In the genomic region with DNA sequence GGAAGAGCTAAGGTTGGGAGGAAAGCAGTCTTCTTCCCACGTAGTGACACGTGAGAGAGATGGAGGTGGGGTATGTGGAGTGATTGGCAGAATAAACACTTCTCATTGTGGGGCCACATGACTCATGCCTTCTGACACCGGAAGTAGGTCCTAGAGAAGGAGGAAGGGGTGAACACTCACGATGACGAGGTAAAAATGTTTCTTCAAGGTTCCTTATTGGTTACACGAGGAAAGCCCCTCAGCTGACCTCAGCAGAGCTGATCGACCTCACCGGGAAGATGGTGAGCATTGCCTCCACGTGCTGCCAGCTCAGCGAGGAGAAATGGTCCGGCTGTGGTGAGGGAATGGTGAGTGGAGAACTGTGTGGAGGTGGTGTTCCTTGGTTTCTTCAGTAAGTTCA, we compare ENCODE assay signal across 32 mouse cellular contexts. TPM values are rescaled to one million over a fixed set of nuclear protein-coding genes. Genes with fewer than 3 reads are reported as not detected.
DNase-seq lines count a peak whose midpoint lies in the region; ATAC-seq and TF ChIP-seq lines count a peak whose summit lies in the region.
"Had no signal": no experiment of that assay in that cellular context is flagged by ENCODE, and none has a peak within 500 bp of the region (broad histone marks: within the 10 kb centered on the region; RNA-seq: fewer than 3 reads in every experiment).

No protein-coding gene starts in this region.

- peaks cover 3 to 8% of the 10 kb centered on the region in 2 experiments for H3K36me3 ChIP-seq in CH12.LX (replicated peaks in 1 of 2; ENCODE audit: control insufficient read depth in 1 of 2, insufficient read depth in 1 of 2, low read length in 1 of 2)
- no peaks in the 10 kb centered on the region for H3K36me3 ChIP-seq in kidney, embryonic 16.5 days (ENCODE audit: insufficient read depth, low read length)
- H3K36me3 ChIP-seq: embryonic facial prominence, embryonic 10.5 days; hindbrain, embryonic 10.5 days; intestine, embryonic 15.5 days; limb, embryonic 13.5 days; liver, embryonic 12.5 days; stomach, embryonic 15.5 days had no signal

- WGBS in kidney, embryonic 16.5 days, result 79% methylated on average over 11 of the region's 11 CpGs

- dilution Hi-C loops in CH12.LX (cut with MboI; ENCODE audit: extremely low pct_ligation_motif_present, extremely low pct_unique_long_range_greater_than_20kb, low sequenced_read_pairs), result no loop called here

- TF ChIP-seq CTCF in CH12.LX (conservative IDR thresholded peaks at IDR 0.05 in 1 of 2, IDR thresholded peaks at IDR 0.05 in 1 of 2; ENCODE audit: low read depth in 2 of 2, low read length in 2 of 2), result no peak

- no peak overlapping the region for H3K27ac ChIP-seq in CH12.LX (ENCODE audit: insufficient read depth, low read depth)
- no peak overlapping the region for H3K27ac ChIP-seq in kidney, embryonic 16.5 days (ENCODE audit: low read length)
- H3K27ac ChIP-seq: embryonic facial prominence, embryonic 10.5 days; gastrocnemius, adult 2 months; hindbrain, embryonic 10.5 days; intestine, embryonic 15.5 days; layer of hippocampus, adult 2 months; limb, embryonic 13.5 days; liver, embryonic 12.5 days; stomach, embryonic 15.5 days had no signal

- H3K4me2 ChIP-seq in CH12.LX (ENCODE audit: insufficient read depth, low read depth, poor library complexity, severe bottlenecking), result peak overlapping the region; percentile 69
- no peak overlapping the region for H3K4me2 ChIP-seq in kidney, embryonic 16.5 days (replicated peaks; ENCODE audit: low read depth, low read length)
- H3K4me2 ChIP-seq: heart, embryonic 11.5 days; intestine, embryonic 15.5 days; limb, embryonic 13.5 days; liver, embryonic 12.5 days; stomach, embryonic 15.5 days had no signal

- H3K9me3 ChIP-seq in CH12.LX (replicated peaks; ENCODE audit: low read length), result no peaks in the 10 kb centered on the region
- H3K9me3 ChIP-seq in kidney, embryonic 16.5 days (ENCODE audit: low read length), result no peaks in the 10 kb centered on the region
- H3K9me3 ChIP-seq: embryonic facial prominence, embryonic 10.5 days; hindbrain, embryonic 10.5 days; intestine, embryonic 15.5 days; limb, embryonic 13.5 days; liver, embryonic 12.5 days; stomach, embryonic 15.5 days had no signal

- TF ChIP-seq POLR2A in CH12.LX (IDR thresholded peaks at IDR 0.05; ENCODE audit: low read depth, low read length), result peak; percentile 51; the same call in 1 of the 2 replicates

- DNase-seq in CH12.LX (ENCODE audit: extremely low read depth), result peak; percentile 51
- peak; percentile 10 for DNase-seq in c-Kit-positive CD71-negative TER-119-negative erythroid progenitor cells, embryonic 14.5 days (ENCODE audit: low read depth)
- no peak for DNase-seq in embryo, embryonic 9.5 days (ENCODE audit: extremely low spot score)
- no peak for DNase-seq in embryo, embryonic 11 days
- DNase-seq in right cerebral cortex, postnatal 36 days (ENCODE audit: low spot score in 2 of 2), result no peak
- DNase-seq: adrenal gland, adult 2 months; cerebellum, adult 18-20 months; cerebellum, postnatal 14 days; gastrocnemius, adult 2 months; kidney, adult 8-10 months; kidney, postnatal 14 days; lung, postnatal 10 days; midbrain, embryonic 14.5 days; right cerebral cortex, postnatal 14 days; spleen, adult 18-20 months had no signal

- no peaks in the 10 kb centered on the region for H3K27me3 ChIP-seq in CH12.LX (replicated peaks)
- H3K27me3 ChIP-seq in kidney, embryonic 16.5 days (ENCODE audit: insufficient read depth, low read length), result no peaks in the 10 kb centered on the region
- H3K27me3 ChIP-seq: intestine, embryonic 15.5 days; limb, embryonic 13.5 days; liver, embryonic 12.5 days; stomach, embryonic 15.5 days had no signal

- TF ChIP-seq EP300 in CH12.LX (IDR thresholded peaks at IDR 0.05; ENCODE audit: low read length), result no peak

- H3K4me3 ChIP-seq in CH12.LX (replicated peaks in 1 of 3; ENCODE audit: low read depth in 2 of 3, low read length in 2 of 3, poor library complexity in 1 of 3), result peak overlapping the region in 2 of 3 experiments; percentile 37 to 55
- H3K4me3 ChIP-seq in kidney, embryonic 16.5 days (ENCODE audit: low read length), result no peak overlapping the region
- H3K4me3 ChIP-seq: embryonic facial prominence, embryonic 10.5 days; gastrocnemius, adult 2 months; hindbrain, embryonic 10.5 days; intestine, embryonic 15.5 days; layer of hippocampus, adult 2 months; limb, embryonic 13.5 days; liver, embryonic 12.5 days; stomach, embryonic 15.5 days had no signal

- peak; percentile 90 for ATAC-seq in megakaryocyte progenitor cell, adult 5-6 weeks (replicated peaks; ENCODE audit: poor library complexity)
- ATAC-seq in kidney, embryonic 16.5 days (ENCODE audit: low FRiP score, low TSS enrichment), result no peak
- ATAC-seq: CD4-positive, CD25-positive, alpha-beta regulatory T cell, adult 4 months; hindbrain, embryonic 16.5 days; intestine, embryonic 15.5 days; liver, embryonic 12.5 days had no signal

- in situ Hi-C loops in CH12.LX (cut with MboI; ENCODE audit: low pct_ligation_motif_present, low pct_unique_long_range_greater_than_20kb, low sequenced_read_pairs), result loop anchor here (5.0 kb wide), 1 partner anchor 148 kb away; no protein-coding TSS in a partner anchor

- no peaks in the 10 kb centered on the region for H3K79me2 ChIP-seq in CH12.LX (replicated peaks; ENCODE audit: control insufficient read depth, extremely low read depth, insufficient read depth, poor library complexity, severe bottlenecking)

- peak overlapping the region; percentile 7; the same call in 1 of the 2 replicates for H3K9ac ChIP-seq in CH12.LX (ENCODE audit: insufficient read depth, low read depth)
- H3K9ac ChIP-seq in kidney, embryonic 16.5 days (replicated peaks; ENCODE audit: low read length), result no peak overlapping the region
- H3K9ac ChIP-seq: intestine, embryonic 15.5 days; limb, embryonic 13.5 days; liver, embryonic 12.5 days; stomach, embryonic 15.5 days had no signal

- peaks cover 5 to 6% of the 10 kb centered on the region in 2 experiments for H3K4me1 ChIP-seq in CH12.LX (ENCODE audit: control insufficient read depth in 1 of 2, insufficient read depth in 2 of 2)
- H3K4me1 ChIP-seq in kidney, embryonic 16.5 days (ENCODE audit: insufficient read depth, low read length), result peaks cover 3% of the 10 kb centered on the region
- H3K4me1 ChIP-seq: embryonic facial prominence, embryonic 10.5 days; hindbrain, embryonic 10.5 days; intestine, embryonic 15.5 days; limb, embryonic 13.5 days; liver, embryonic 12.5 days; stomach, embryonic 15.5 days had no signal

- TF ChIP-seq RAD21 in CH12.LX (IDR thresholded peaks at IDR 0.05; ENCODE audit: low read depth, low read length), result no peak

TF ChIP-seq in CH12.LX, 34 proteins besides CTCF, POLR2A, EP300 and RAD21:
- TF ChIP-seq MYC (IDR thresholded peaks at IDR 0.05; ENCODE audit: low read depth, low read length) (peak; percentile 82; the same call in 1 of the 2 replicates), IRF4 (IDR thresholded peaks at IDR 0.05; ENCODE audit: low read depth, low read length) (no peak), CHD1 (IDR thresholded peaks at IDR 0.05; ENCODE audit: low read depth, low read length) (no peak), MXI1 (IDR thresholded peaks at IDR 0.05; ENCODE audit: low read depth, low read length) (peak; percentile 40; the same call in 1 of the 2 replicates), MAX (IDR thresholded peaks at IDR 0.05; ENCODE audit: low read length) (peak; percentile 82), BHLHE40 (IDR thresholded peaks at IDR 0.05; ENCODE audit: low read depth, low read length) (0 out of 2 replicates have a peak, but pooled peaks have one; percentile 49), GABPA (IDR thresholded peaks at IDR 0.05; ENCODE audit: insufficient replicate concordance, low read depth, low read length) (no peak), USF1 (IDR thresholded peaks at IDR 0.05; ENCODE audit: low read depth, low read length) (peak; percentile 54), HCFC1 (IDR thresholded peaks at IDR 0.05; ENCODE audit: low read depth, low read length) (no peak), ZKSCAN1 (IDR thresholded peaks at IDR 0.05; ENCODE audit: borderline replicate concordance, low read depth, low read length) (no peak), TBP (conservative IDR thresholded peaks at IDR 0.05; ENCODE audit: low read depth, low read length) (no peak), ELF1 (IDR thresholded peaks at IDR 0.05; ENCODE audit: low read depth, low read length) (peak; percentile 67), USF2 (conservative IDR thresholded peaks at IDR 0.05; ENCODE audit: low read depth, low read length) (peak; percentile 52)

RNA-seq across cellular contexts. Expression of gene Afm, which starts 14.0 kb away (rescaled TPM):
- not detected in 2 replicates for total RNA-seq in CH12.LX (2012; rRNA removed)
- not detected in 2 replicates for total RNA-seq in CH12.LX (2014; rRNA removed)
- not detected in 2 replicates for polyA plus RNA-seq in CH12.LX (2012; ENCODE audit: insufficient read length, low read depth)
- total RNA-seq in megakaryocyte progenitor cell, adult 5-6 weeks (2015), result not detected in 2 replicates
- total RNA-seq in megakaryocyte progenitor cell, adult 5-6 weeks (2017), result not detected in 2 replicates
- 11.6 and 12.8 TPM in 2 replicates for polyA plus RNA-seq in kidney, embryonic 16.5 days (2015; fragmentation: Nextera tagmentation; extraction: Ambion mirVana)
- total RNA-seq: ES-E14; gastrocnemius, adult 2 months; layer of hippocampus, adult 2 months; layer of hippocampus, postnatal 25 days; left cerebral cortex, postnatal 14 days had no signal
- polyA plus RNA-seq: adrenal gland, adult 2 months; CD4-positive, CD25-positive, alpha-beta regulatory T cell, adult 4 months; embryonic facial prominence, embryonic 10.5 days; heart, embryonic 11.5 days; heart, postnatal 0 days; hindbrain, embryonic 10.5 days; hindbrain, embryonic 16.5 days; limb, embryonic 13.5 days; midbrain, embryonic 14.5 days; neural tube, embryonic 11.5 days had no signal

RNA-seq across cellular contexts. Expression of gene Afp, which starts 14.2 kb away (rescaled TPM):
- total RNA-seq in CH12.LX (2012; rRNA removed) (15.9 and 25.8 TPM in 2 replicates), CH12.LX (2014; rRNA removed) (12.5 and 12.8 TPM in 2 replicates)
- polyA plus RNA-seq in CH12.LX (2012; ENCODE audit: insufficient read length, low read depth), result 18.2 and 19.8 TPM in 2 replicates
- 1.1 and 1.2 TPM in 2 replicates for total RNA-seq in megakaryocyte progenitor cell, adult 5-6 weeks (2015)
- 0.21 and 1.3 TPM in 2 replicates for total RNA-seq in megakaryocyte progenitor cell, adult 5-6 weeks (2017)
- 122 and 139 TPM in 2 replicates for polyA plus RNA-seq in kidney, embryonic 16.5 days (2015; fragmentation: Nextera tagmentation; extraction: Ambion mirVana)
- total RNA-seq: adrenal gland, adult 2 months; gastrocnemius, adult 2 months; layer of hippocampus, adult 2 months; layer of hippocampus, postnatal 25 days; left cerebral cortex, postnatal 14 days had no signal
- polyA plus RNA-seq: adrenal gland, adult 2 months; midbrain, embryonic 14.5 days had no signal

RNA-seq across cellular contexts. Expression of gene Alb, which starts 44.0 kb away (rescaled TPM):
- total RNA-seq in CH12.LX (2012; rRNA removed), result not detected in 2 replicates
- 0.40 TPM in 1 of 2 replicates, not detected in the other for total RNA-seq in CH12.LX (2014; rRNA removed)
- polyA plus RNA-seq in CH12.LX (2012; ENCODE audit: insufficient read length, low read depth), result not detected in 2 replicates
- total RNA-seq in megakaryocyte progenitor cell, adult 5-6 weeks (2015), result not detected in 2 replicates
- not detected in 2 replicates for total RNA-seq in megakaryocyte progenitor cell, adult 5-6 weeks (2017)
- polyA plus RNA-seq in kidney, embryonic 16.5 days (2015; fragmentation: Nextera tagmentation; extraction: Ambion mirVana), result 15.6 and 20.6 TPM in 2 replicates
- total RNA-seq: ES-E14; layer of hippocampus, adult 2 months; layer of hippocampus, postnatal 25 days had no signal
- polyA plus RNA-seq: CD4-positive, CD25-positive, alpha-beta regulatory T cell, adult 4 months; embryonic facial prominence, embryonic 10.5 days; hindbrain, embryonic 10.5 days; hindbrain, embryonic 16.5 days; midbrain, embryonic 14.5 days had no signal

RNA-seq across cellular contexts. Expression of gene 5830473C10Rik, which starts 56.2 kb away (rescaled TPM):
- 1.6 and 2.0 TPM in 2 replicates for total RNA-seq in CH12.LX (2012; rRNA removed)
- 0.69 and 0.83 TPM in 2 replicates for total RNA-seq in CH12.LX (2014; rRNA removed)
- polyA plus RNA-seq in CH12.LX (2012; ENCODE audit: insufficient read length, low read depth), result 3.8 and 4.5 TPM in 2 replicates
- not detected in 2 replicates for total RNA-seq in megakaryocyte progenitor cell, adult 5-6 weeks (2015)
- not detected in 2 replicates for total RNA-seq in megakaryocyte progenitor cell, adult 5-6 weeks (2017)
- polyA plus RNA-seq in kidney, embryonic 16.5 days (2015; fragmentation: Nextera tagmentation; extraction: Ambion mirVana), result 0.35 and 0.39 TPM in 2 replicates
- total RNA-seq: ES-E14; gastrocnemius, adult 2 months; layer of hippocampus, adult 2 months; layer of hippocampus, postnatal 25 days had no signal
- polyA plus RNA-seq: adrenal gland, adult 2 months; embryonic facial prominence, embryonic 10.5 days; heart, embryonic 11.5 days; heart, postnatal 0 days; intestine, embryonic 15.5 days; midbrain, embryonic 14.5 days; neural tube, embryonic 11.5 days had no signal

Comparison
In these comparisons a context has a peak if more than half of its experiments do, and no peak if none do; other contexts are left out.
1. DNase-seq: peak in CH12.LX (single experiment) and c-Kit-positive CD71-negative TER-119-negative erythroid progenitor cells, embryonic 14.5 days (single experiment); none in embryo, embryonic 9.5 days (single experiment), embryo, embryonic 11 days (single experiment) and right cerebral cortex, postnatal 36 days (0 of 2).
2. RNA of gene Afp, which starts 14.2 kb away (total RNA-seq): 12.5 to 25.8 TPM in CH12.LX; 0.21 to 1.3 TPM in megakaryocyte progenitor cell, adult 5-6 weeks; every median in the first group is over 4 times any median in the second.